Mouse (Mus musculus) kidney, postnatal 4 days (tissue): Measurements from ENCODE around the gene 1810010H24Rik.
"Not testable (repeated sequence)": the region's sequence is repeated elsewhere in the genome, so short reads cannot be mapped to it uniquely, and the experiment has no call there.

Source experiments
- DNase-seq, 2 experiments: peaks; one replicate each; pipeline ENCODE4 v3.0.0; 2021; ENCODE audit warnings: mixed read lengths in 2 of 2

Gene 1810010H24Rik

DNA sequence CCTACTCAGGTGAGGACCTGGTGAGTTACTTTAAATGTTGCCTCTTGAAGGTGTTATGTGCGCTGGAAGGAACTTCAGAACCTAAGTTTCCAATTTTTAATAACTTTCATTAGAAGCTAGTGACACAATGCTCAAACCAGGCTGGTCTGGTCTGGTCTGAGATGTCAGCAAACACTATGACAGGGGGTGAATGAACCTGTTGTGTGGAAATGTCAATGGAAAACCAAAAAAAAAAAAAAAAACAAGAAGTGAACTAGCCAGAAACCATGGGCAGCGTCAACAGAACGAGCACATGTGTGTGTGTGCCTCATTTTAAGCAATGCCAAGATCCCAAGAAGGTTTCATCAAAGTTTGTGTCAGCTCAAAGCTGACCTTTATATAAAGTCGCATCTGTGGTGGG is 20.1 kb downstream of the 1810010H24Rik start:
- DNase-seq, result no peak

DNA sequence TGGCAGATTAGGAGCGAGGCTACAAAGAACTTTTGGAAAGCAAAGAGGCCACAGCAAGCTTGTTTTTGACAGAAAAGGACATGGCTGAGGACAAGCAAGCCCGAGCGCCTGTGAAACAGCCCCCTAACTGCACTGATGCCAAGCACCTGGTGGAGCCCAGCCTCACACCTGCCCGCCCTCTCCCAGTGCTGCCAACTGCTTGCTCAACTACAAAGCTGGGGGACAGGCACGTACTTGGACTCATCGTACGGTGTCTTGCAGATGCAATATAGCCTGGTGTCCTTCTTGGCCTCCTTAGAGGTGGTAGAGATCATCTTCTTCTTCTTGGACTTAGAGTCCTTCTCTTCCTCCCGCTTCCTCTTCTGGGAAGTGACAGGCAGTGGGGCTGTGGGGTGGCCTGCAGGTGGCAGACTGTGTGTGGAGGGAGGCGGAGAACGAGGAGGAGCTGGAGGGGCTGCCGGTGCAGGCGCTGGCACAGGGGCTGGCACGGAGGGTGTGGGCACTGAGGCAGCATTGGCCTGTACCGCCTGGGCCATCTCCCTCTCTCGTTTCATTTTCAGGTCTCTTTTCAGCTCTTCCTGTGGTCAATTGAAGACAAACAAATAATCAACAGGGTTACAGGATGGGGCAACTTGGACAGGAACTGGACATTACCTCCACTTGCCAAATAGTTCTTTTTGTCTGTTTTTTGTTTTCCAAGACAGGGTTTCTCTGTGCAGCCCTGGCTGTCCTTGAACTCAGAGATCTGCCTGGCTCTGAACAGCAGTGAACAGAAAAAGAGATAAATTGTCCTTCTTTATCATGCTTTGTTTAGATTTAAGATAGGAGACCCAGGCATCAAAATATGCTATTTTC is 21.5 kb downstream of the 1810010H24Rik start:
- DNase-seq, result no peak

- no peak for DNase-seq
These were observed 29.4 kb downstream of the 1810010H24Rik start for GRCm38 (mm10) chr11:107054870-107055269.

- peak in 1 of 2 experiments; percentile 26 for DNase-seq
These were observed 31.9 kb downstream of the 1810010H24Rik start for GRCm38 (mm10) chr11:107057391-107057790.

DNA sequence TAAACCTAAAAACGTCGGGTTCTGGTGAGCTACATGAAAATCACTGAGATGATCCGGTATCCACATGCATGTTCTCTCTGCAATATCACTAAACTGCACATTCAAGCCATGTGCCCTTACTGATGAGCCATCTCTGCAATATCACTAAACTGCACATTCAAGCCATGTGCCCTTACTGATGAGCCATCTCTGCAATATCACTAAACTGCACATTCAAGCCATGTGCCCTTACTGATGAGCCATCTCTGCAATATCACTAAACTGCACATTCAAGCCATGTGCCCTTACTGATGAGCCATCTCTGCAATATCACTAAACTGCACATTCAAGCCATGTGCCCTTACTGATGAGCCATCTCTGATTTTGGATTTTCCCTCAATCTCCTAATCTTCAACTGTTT is 34.2 kb downstream of the 1810010H24Rik start:
- DNase-seq, result not testable (repeated sequence)

DNA sequence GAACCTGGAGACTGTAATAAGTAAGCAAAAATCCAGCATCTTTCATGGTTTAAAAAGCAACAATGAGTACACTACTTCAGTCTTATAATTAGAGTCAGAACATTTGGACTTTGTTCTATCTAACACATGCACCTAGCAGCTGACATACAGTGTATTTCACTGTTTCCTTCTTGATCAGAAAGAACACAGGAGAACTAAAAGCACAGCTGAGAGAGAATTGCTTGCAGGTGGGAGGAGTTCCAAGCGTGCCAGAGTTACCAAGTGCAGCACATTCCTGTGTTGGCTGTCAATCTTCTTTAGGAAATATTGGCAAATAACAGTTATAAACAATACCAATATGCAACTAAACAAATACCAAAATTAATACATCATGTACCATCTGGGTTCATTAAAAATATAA is 35.5 kb downstream of the 1810010H24Rik start:
- DNase-seq, result no peak

GRCm38 (mm10) chr11:107063067-107063466 is 37.6 kb downstream of the 1810010H24Rik start:
- no peak for DNase-seq

- DNase-seq, result no peak
These were observed 39.1 kb downstream of the 1810010H24Rik start for GRCm38 (mm10) chr11:107064590-107064989.

DNA sequence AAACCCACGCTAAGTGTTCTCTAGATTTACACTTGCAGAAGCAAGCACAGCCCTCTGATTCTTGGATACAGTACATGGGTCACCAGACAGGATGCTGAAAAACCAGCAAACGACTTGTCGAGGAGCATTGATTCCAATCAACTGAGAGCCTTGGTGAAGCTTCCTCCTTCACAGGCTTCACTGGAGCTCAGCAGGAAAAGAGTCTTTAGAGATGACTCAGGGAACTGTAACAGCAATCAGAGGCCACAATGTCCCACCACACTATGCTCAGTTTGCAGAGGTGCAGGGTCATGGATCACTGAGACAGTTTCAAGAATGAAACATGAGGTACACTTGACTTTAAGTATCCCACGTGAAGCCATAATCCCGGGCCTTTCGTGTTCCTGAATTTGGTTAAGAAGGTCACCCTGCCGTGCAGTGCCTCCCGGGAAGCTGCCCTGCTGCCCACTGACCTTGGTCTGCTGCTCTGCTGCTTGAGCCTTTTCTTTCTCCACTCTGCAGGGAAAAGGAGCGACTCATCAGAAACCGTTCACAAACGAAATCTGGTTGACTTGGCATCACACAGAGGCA is 39.8 kb downstream of the 1810010H24Rik start:
- no peak for DNase-seq
